Mouse (Mus musculus) embryonic facial prominence, embryonic 12.5 days (tissue): ENCODE data around the gene Mllt3. TPM values are rescaled to one million over a fixed set of nuclear protein-coding genes. Genes with fewer than 3 reads are reported as not detected.

Experiments
- ATAC-seq: fragments of 200-750 bp; cut with Nextera tagmentation; 2 replicates; pipeline ENCODE4 v1.8.0; 2017; ENCODE audit not compliant: insufficient number of reproducible peaks, insufficient read depth, low FRiP score, low TSS enrichment
- H3K27ac ChIP-seq: fragments of 300-500 bp; sonication (generic); 2 replicates; pipeline ENCODE4 v1.5.1; 2016; ENCODE audit warnings: mild to moderate bottlenecking
- H3K27me3 ChIP-seq: fragments of 300-500 bp; sonication (generic); 2 replicates; pipeline ENCODE4 v1.6.1; 2016; ENCODE audit warnings: mild to moderate bottlenecking, moderate library complexity
- H3K36me3 ChIP-seq: fragments of 300-500 bp; sonication (generic); 2 replicates; pipeline ENCODE4 v1.6.1; 2016; ENCODE audit warnings: mild to moderate bottlenecking
- H3K4me1 ChIP-seq: fragments of 300-500 bp; sonication (generic); 2 replicates; pipeline ENCODE4 v1.6.1; 2016
- H3K4me2 ChIP-seq: fragments of 300-500 bp; sonication (generic); replicated peaks from 2 replicates; pipeline ENCODE4 v1.6.1; 2016; ENCODE audit warnings: mild to moderate bottlenecking, moderate library complexity
- H3K4me3 ChIP-seq: fragments of 300-500 bp; sonication (generic); 2 replicates; pipeline ENCODE4 v1.5.1; 2016; ENCODE audit warnings: mild to moderate bottlenecking
- H3K9ac ChIP-seq: fragments of 300-500 bp; sonication (generic); 2 replicates; pipeline ENCODE4 v1.6.1; 2016; ENCODE audit warnings: mild to moderate bottlenecking, moderate library complexity
- H3K9me3 ChIP-seq: fragments of 300-500 bp; sonication (generic); 2 replicates; pipeline ENCODE4 v1.6.1; 2016; ENCODE audit warnings: mild to moderate bottlenecking, moderate library complexity
- whole genome bisulfite sequencing: fragments of 180-500 bp; shearing (Covaris S2); methylation state at CpG from one replicate; pipeline ENCODE4 v1.1.7; 2016; 5-methylcytosine and 5-hydroxymethylcytosine counted together
- polyA plus RNA-seq: library from polyadenylated mRNA; unstranded; fragments of >200 nt; fragmentation: Nextera tagmentation; extraction: Ambion mirVana; gene quantifications from 2 replicates; pipeline ENCODE4 v1.2.1, GENCODE M21; 2016

Gene Mllt3
- polyA plus RNA-seq, 1 experiment from 2014 or later = 79.8 TPM

- ATAC-seq = no peak
- Histone ChIP-seq H3K4me2 (no peak overlapping the region), H3K9me3 (no peaks in the 10 kb centered on the region), H3K4me1 (peaks cover 8% of the 10 kb centered on the region; the same call in 1 of the 2 replicates), H3K27me3 (no peaks in the 10 kb centered on the region), H3K36me3 (no peaks in the 10 kb centered on the region), H3K27ac (no peak overlapping the region), H3K4me3 (no peak overlapping the region), H3K9ac (no peak overlapping the region)
- 87% methylated on average over 1 of the region's 1 CpGs for WGBS
Measured at GRCm38 (mm10) chr4:87904722-87905121, 128.4 kb downstream of the Mllt3 start.

GRCm38 (mm10) chr4:87902584-87902983 is 130.6 kb downstream of the Mllt3 start:
- H3K27me3 ChIP-seq = no peaks in the 10 kb centered on the region
- peaks cover 7% of the 10 kb centered on the region; the same call in 1 of the 2 replicates for H3K4me1 ChIP-seq
- no peak overlapping the region for H3K4me3 ChIP-seq
- WGBS = 89% methylated on average over 4 of the region's 4 CpGs
- no peaks in the 10 kb centered on the region for H3K36me3 ChIP-seq
- H3K9me3 ChIP-seq = no peaks in the 10 kb centered on the region
- H3K9ac ChIP-seq = no peak overlapping the region
- no peak for ATAC-seq
- no peak overlapping the region for H3K27ac ChIP-seq
- H3K4me2 ChIP-seq = no peak overlapping the region

- 28% methylated on average over 1 of the region's 1 CpGs for WGBS
- no peak overlapping the region for H3K9ac ChIP-seq
- H3K4me1 ChIP-seq = peaks cover 6% of the 10 kb centered on the region; the same call in 1 of the 2 replicates
- no peak overlapping the region for H3K4me3 ChIP-seq
- no peaks in the 10 kb centered on the region for H3K9me3 ChIP-seq
- no peaks in the 10 kb centered on the region for H3K27me3 ChIP-seq
- H3K27ac ChIP-seq = no peak overlapping the region
- no peak for ATAC-seq
- no peak overlapping the region for H3K4me2 ChIP-seq
- H3K36me3 ChIP-seq = no peaks in the 10 kb centered on the region
Measured at GRCm38 (mm10) chr4:87901166-87901565, 132.0 kb downstream of the Mllt3 start.

- Histone ChIP-seq H3K9ac (no peak overlapping the region), H3K36me3 (no peaks in the 10 kb centered on the region), H3K4me2 (no peak overlapping the region), H3K4me1 (peaks cover 12% of the 10 kb centered on the region; the same call in 1 of the 2 replicates), H3K27ac (no peak overlapping the region), H3K9me3 (no peaks in the 10 kb centered on the region), H3K27me3 (no peaks in the 10 kb centered on the region), H3K4me3 (no peak overlapping the region)
- no peak for ATAC-seq
- 85% methylated on average over 3 of the region's 3 CpGs for WGBS
Measured at GRCm38 (mm10) chr4:87893498-87893897, 139.7 kb downstream of the Mllt3 start.

GRCm38 (mm10) chr4:87893012-87893411 is 140.2 kb downstream of the Mllt3 start:
- Histone ChIP-seq H3K9ac (no peak overlapping the region), H3K4me1 (peaks cover 12% of the 10 kb centered on the region; the same call in 1 of the 2 replicates), H3K27me3 (no peaks in the 10 kb centered on the region), H3K4me3 (no peak overlapping the region), H3K9me3 (no peaks in the 10 kb centered on the region), H3K27ac (no peak overlapping the region), H3K36me3 (no peaks in the 10 kb centered on the region), H3K4me2 (no peak overlapping the region)
- WGBS = 84% methylated on average over 4 of the region's 4 CpGs
- no peak for ATAC-seq

- no peak overlapping the region for H3K9ac ChIP-seq
- H3K27me3 ChIP-seq = no peaks in the 10 kb centered on the region
- WGBS = 67% methylated on average over 5 of the region's 5 CpGs
- H3K4me3 ChIP-seq = no peak overlapping the region
- H3K4me2 ChIP-seq = no peak overlapping the region
- no peaks in the 10 kb centered on the region for H3K9me3 ChIP-seq
- H3K36me3 ChIP-seq = no peaks in the 10 kb centered on the region
- H3K4me1 ChIP-seq = no peaks in the 10 kb centered on the region
- no peak for ATAC-seq
- H3K27ac ChIP-seq = no peak overlapping the region
Measured at GRCm38 (mm10) chr4:87883225-87883875, 149.8 kb downstream of the Mllt3 start.

- H3K4me1 ChIP-seq = no peaks in the 10 kb centered on the region
- no peak overlapping the region for H3K9ac ChIP-seq
- no peak overlapping the region for H3K27ac ChIP-seq
- H3K27me3 ChIP-seq = no peaks in the 10 kb centered on the region
- no peaks in the 10 kb centered on the region for H3K36me3 ChIP-seq
- no peak for ATAC-seq
- H3K4me3 ChIP-seq = no peak overlapping the region
- no peak overlapping the region for H3K4me2 ChIP-seq
- H3K9me3 ChIP-seq = no peaks in the 10 kb centered on the region
- 95% methylated on average over 1 of the region's 1 CpGs for WGBS
Measured at GRCm38 (mm10) chr4:87881995-87882394, 151.2 kb downstream of the Mllt3 start.

- Histone ChIP-seq H3K4me2 (no peak overlapping the region), H3K4me1 (no peaks in the 10 kb centered on the region), H3K9ac (no peak overlapping the region), H3K27ac (no peak overlapping the region), H3K9me3 (no peaks in the 10 kb centered on the region), H3K27me3 (no peaks in the 10 kb centered on the region), H3K4me3 (no peak overlapping the region), H3K36me3 (no peaks in the 10 kb centered on the region)
- no peak for ATAC-seq
- WGBS = 87% methylated on average over 2 of the region's 2 CpGs
Measured at GRCm38 (mm10) chr4:87881583-87881982, 151.6 kb downstream of the Mllt3 start.

- no peak for ATAC-seq
- H3K36me3 ChIP-seq = no peaks in the 10 kb centered on the region
- H3K4me1 ChIP-seq = no peaks in the 10 kb centered on the region
- H3K27me3 ChIP-seq = no peaks in the 10 kb centered on the region
- no peak overlapping the region for H3K4me2 ChIP-seq
- H3K27ac ChIP-seq = no peak overlapping the region
- H3K9me3 ChIP-seq = no peaks in the 10 kb centered on the region
- 69% methylated on average over 2 of the region's 2 CpGs for WGBS
- no peak overlapping the region for H3K4me3 ChIP-seq
- no peak overlapping the region for H3K9ac ChIP-seq
Measured at GRCm38 (mm10) chr4:87880297-87880696, 152.9 kb downstream of the Mllt3 start.

GRCm38 (mm10) chr4:87878701-87879100 is 154.5 kb downstream of the Mllt3 start:
- ATAC-seq = no peak
- WGBS = 88% methylated on average over 6 of the region's 6 CpGs
- no peak overlapping the region for H3K9ac ChIP-seq

GRCm38 (mm10) chr4:87870563-87870962 is 162.6 kb downstream of the Mllt3 start:
- no peak overlapping the region for H3K9ac ChIP-seq
- no peaks in the 10 kb centered on the region for H3K27me3 ChIP-seq
- H3K36me3 ChIP-seq = peaks cover 10% of the 10 kb centered on the region; the same call in 1 of the 2 replicates
- H3K4me1 ChIP-seq = no peaks in the 10 kb centered on the region; the same call in 1 of the 2 replicates
- no peaks in the 10 kb centered on the region for H3K9me3 ChIP-seq
- no peak overlapping the region for H3K27ac ChIP-seq
- ATAC-seq = no peak
- no peak overlapping the region for H3K4me2 ChIP-seq
- no peak overlapping the region for H3K4me3 ChIP-seq
- 15% methylated on average over 2 of the region's 2 CpGs for WGBS

More at GRCm38 (mm10) chr4:87878701-87879100, 154.5 kb downstream of the Mllt3 start:
- Histone ChIP-seq H3K4me1 (no peaks in the 10 kb centered on the region), H3K27ac (no peak overlapping the region), H3K27me3 (no peaks in the 10 kb centered on the region), H3K9me3 (no peaks in the 10 kb centered on the region), H3K4me2 (no peak overlapping the region), H3K4me3 (no peak overlapping the region), H3K36me3 (0 out of 2 replicates have a peak, but pooled peaks cover under 1% of the 10 kb centered on the region)

GRCm38 (mm10) chr4:87866564-87866963 is 166.6 kb downstream of the Mllt3 start:
- Histone ChIP-seq H3K4me2 (no peak overlapping the region), H3K4me3 (no peak overlapping the region), H3K36me3 (0 out of 2 replicates have a peak, but pooled peaks cover 4% of the 10 kb centered on the region), H3K9ac (no peak overlapping the region), H3K4me1 (peaks cover 12% of the 10 kb centered on the region), H3K27me3 (no peaks in the 10 kb centered on the region), H3K27ac (no peak overlapping the region), H3K9me3 (no peaks in the 10 kb centered on the region)
- no peak for ATAC-seq
- 83% methylated on average over 3 of the region's 3 CpGs for WGBS
